Mouse (Mus musculus) midbrain, embryonic 14.5 days (tissue): ENCODE measurements around the gene Smim12. TPM values are rescaled to one million over a fixed set of nuclear protein-coding genes. Genes with fewer than 3 reads are reported as not detected.

ENCODE experiments used
- ATAC-seq: fragments of 200-750 bp; cut with Nextera tagmentation; 2 replicates; pipeline ENCODE4 v1.8.0; 2017; ENCODE audit warnings: moderate number of reproducible peaks, moderate library complexity; ENCODE audit not compliant: low FRiP score, low TSS enrichment
- DNase-seq: peaks from one replicate; pipeline ENCODE4 v3.0.0-alpha.2; 2015
- H3K27ac ChIP-seq: fragments of 300-500 bp; sonication (generic); replicated peaks from 2 replicates; pipeline ENCODE4 v1.5.1; 2014; ENCODE audit warnings: mild to moderate bottlenecking, low read depth, low read length, moderate library complexity
- H3K27me3 ChIP-seq: fragments of 300-500 bp; sonication (generic); 2 replicates; pipeline ENCODE4 v1.6.1; 2014; ENCODE audit warnings: low read length, control low read depth, mixed read lengths; ENCODE audit not compliant: control insufficient read depth, insufficient read depth
- H3K36me3 ChIP-seq: fragments of 300-500 bp; sonication (generic); 2 replicates; pipeline ENCODE4 v1.6.1; 2014; ENCODE audit warnings: low read length, control low read depth; ENCODE audit not compliant: control insufficient read depth, insufficient read depth
- H3K4me1 ChIP-seq: fragments of 300-500 bp; sonication (generic); 2 replicates; pipeline ENCODE4 v1.6.1; 2014; ENCODE audit warnings: mild to moderate bottlenecking, antibody characterized with exemption, low read length, control low read depth; ENCODE audit not compliant: control insufficient read depth, insufficient read depth
- H3K4me2 ChIP-seq: fragments of 300-500 bp; sonication (generic); 2 replicates; pipeline ENCODE4 v1.6.1; 2014; ENCODE audit warnings: mild to moderate bottlenecking, low read length, moderate library complexity
- H3K4me3 ChIP-seq: fragments of 300-500 bp; sonication (generic); replicated peaks from 2 replicates; pipeline ENCODE4 v1.5.1; 2014; ENCODE audit warnings: low read depth, low read length
- H3K9ac ChIP-seq: fragments of 300-500 bp; sonication (generic); replicated peaks from 2 replicates; pipeline ENCODE4 v1.6.1; 2014; ENCODE audit warnings: mild to moderate bottlenecking, low read length, moderate library complexity
- H3K9me3 ChIP-seq: fragments of 300-500 bp; sonication (generic); 2 replicates; pipeline ENCODE4 v1.6.1; 2016; ENCODE audit warnings: low read length, control low read depth, mixed read lengths; ENCODE audit not compliant: control insufficient read depth
- WGBS: fragments of 180-500 bp; shearing (Covaris S2); extraction: QIAGEN DNeasy Blood & Tissue Kit; methylation state at CpG from one replicate; pipeline ENCODE4 v1.1.7; 2014; 5-methylcytosine and 5-hydroxymethylcytosine counted together
- polyA plus RNA-seq: library from polyadenylated mRNA; unstranded; fragments of >200 nt; fragmentation: Nextera tagmentation; extraction: Ambion mirVana; gene quantifications from 2 replicates; pipeline ENCODE4 v1.2.1, GENCODE M21; 2014

Smim12 gene
- polyA plus RNA-seq, 1 experiment from 2014 or later, result 43.0 TPM

DNA sequence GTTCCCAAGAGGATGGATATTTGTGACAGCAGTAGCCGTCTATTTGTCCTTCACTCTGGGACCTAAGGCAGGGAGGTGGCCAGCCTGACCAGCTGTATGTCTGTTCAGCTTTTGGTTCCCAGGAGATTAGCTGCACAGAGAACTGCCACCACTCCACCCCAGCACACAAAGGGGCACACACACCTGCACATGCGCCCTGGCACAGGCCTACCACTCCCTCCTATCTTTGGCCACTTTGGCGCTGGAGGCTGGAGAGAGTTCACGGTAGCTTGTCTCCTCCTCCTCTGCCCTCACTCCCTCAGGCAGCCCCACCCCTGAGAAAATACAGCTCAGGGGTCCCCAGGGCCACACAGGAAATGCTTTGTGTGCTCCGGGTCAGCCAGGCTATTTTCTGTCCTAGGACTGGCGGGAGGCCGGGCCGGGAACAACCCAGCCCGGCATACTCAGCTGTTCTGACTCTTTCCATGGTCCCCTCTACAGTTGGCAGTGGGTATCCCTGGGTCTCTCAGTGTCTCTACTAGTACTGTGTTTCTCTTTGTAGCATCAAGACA is 34.9 kb downstream of the Smim12 start:
- WGBS, result 63% methylated on average over 9 of the region's 9 CpGs
- Histone ChIP-seq H3K27ac (no peak overlapping the region), H3K4me3 (no peak overlapping the region), H3K9ac (no peak overlapping the region), H3K4me2 (no peak overlapping the region), H3K36me3 (no peaks in the 10 kb centered on the region), H3K4me1 (no peaks in the 10 kb centered on the region), H3K27me3 (no peaks in the 10 kb centered on the region), H3K9me3 (no peaks in the 10 kb centered on the region)
- DNase-seq, result no peak
- no peak for ATAC-seq

GRCm38 (mm10) chr4:127279241-127279640 is 35.7 kb downstream of the Smim12 start:
- H3K4me2 ChIP-seq, result no peak overlapping the region
- H3K4me3 ChIP-seq, result no peak overlapping the region
- no peaks in the 10 kb centered on the region for H3K4me1 ChIP-seq
- ATAC-seq (no peak), DNase-seq (no peak)
- H3K27me3 ChIP-seq, result no peaks in the 10 kb centered on the region
- H3K9ac ChIP-seq, result no peak overlapping the region
- H3K9me3 ChIP-seq, result no peaks in the 10 kb centered on the region
- H3K27ac ChIP-seq, result no peak overlapping the region
- no peaks in the 10 kb centered on the region for H3K36me3 ChIP-seq
- WGBS, result 86% methylated on average over 9 of the region's 9 CpGs

DNA sequence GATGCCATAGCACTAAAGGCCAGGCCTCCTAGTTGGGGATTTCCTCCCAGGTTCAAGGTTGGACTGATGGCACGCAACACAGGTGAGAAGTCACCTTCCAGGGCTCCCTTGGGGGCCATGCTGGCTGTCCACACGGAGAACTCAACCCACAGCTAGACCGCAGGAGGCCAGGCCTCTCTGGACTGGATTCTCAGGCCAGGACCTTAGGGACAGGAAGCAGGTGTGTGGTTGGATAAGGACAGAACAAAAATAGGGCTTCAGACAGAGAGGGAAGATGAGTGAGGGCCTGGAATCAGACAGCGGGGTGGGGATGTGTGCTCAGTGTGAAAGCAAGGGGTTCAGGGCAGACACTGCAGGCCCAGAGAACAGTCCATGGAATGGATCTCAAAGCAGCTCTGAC is 43.3 kb downstream of the Smim12 start:
- Histone ChIP-seq H3K4me1 (no peaks in the 10 kb centered on the region), H3K4me2 (no peak overlapping the region), H3K4me3 (no peak overlapping the region), H3K27ac (no peak overlapping the region), H3K9me3 (no peaks in the 10 kb centered on the region), H3K9ac (no peak overlapping the region), H3K27me3 (no peaks in the 10 kb centered on the region), H3K36me3 (no peaks in the 10 kb centered on the region)
- 83% methylated on average over 4 of the region's 4 CpGs for whole genome bisulfite sequencing
- DNase-seq (no peak), ATAC-seq (no peak)

GRCm38 (mm10) chr4:127289039-127289548 is 45.5 kb downstream of the Smim12 start:
- no peak for DNase-seq
- WGBS, result 78% methylated on average over 6 of the region's 6 CpGs
- Histone ChIP-seq H3K4me1 (no peaks in the 10 kb centered on the region), H3K9ac (no peak overlapping the region), H3K36me3 (no peaks in the 10 kb centered on the region), H3K4me2 (no peak overlapping the region), H3K27ac (no peak overlapping the region), H3K4me3 (no peak overlapping the region), H3K27me3 (no peaks in the 10 kb centered on the region), H3K9me3 (no peaks in the 10 kb centered on the region)
- ATAC-seq, result no peak

GRCm38 (mm10) chr4:127292631-127293030 is 49.0 kb downstream of the Smim12 start:
- WGBS, result 72% methylated on average over 5 of the region's 5 CpGs
- H3K27me3 ChIP-seq, result no peaks in the 10 kb centered on the region
- H3K9ac ChIP-seq, result no peak overlapping the region
- ATAC-seq (no peak), DNase-seq (no peak)
- H3K4me2 ChIP-seq, result no peak overlapping the region
- H3K4me3 ChIP-seq, result no peak overlapping the region
- H3K36me3 ChIP-seq, result no peaks in the 10 kb centered on the region
- H3K9me3 ChIP-seq, result no peaks in the 10 kb centered on the region
- H3K27ac ChIP-seq, result no peak overlapping the region
- H3K4me1 ChIP-seq, result no peaks in the 10 kb centered on the region

Other genes with a start within 250 kb of the Smim12 start
- 119 and 131 TPM in 2 replicates for gene Sfpq, start 222.5 kb upstream of the Smim12 start, polyA plus RNA-seq
- 20.1 and 38.2 TPM in 2 replicates for gene Zmym1, start 182.6 kb upstream of the Smim12 start, polyA plus RNA-seq
- gene Zmym6, start 166.4 kb upstream of the Smim12 start, polyA plus RNA-seq, result 33.4 and 42.8 TPM in 2 replicates
- 15.7 and 17.6 TPM in 2 replicates for gene Tmem35b, start 120.1 kb upstream of the Smim12 start, polyA plus RNA-seq
- 22.3 and 25.5 TPM in 2 replicates for gene Dlgap3, start 74.6 kb upstream of the Smim12 start, polyA plus RNA-seq
- 15.7 and 24.4 TPM in 2 replicates for gene Gja4, start 70.3 kb downstream of the Smim12 start, polyA plus RNA-seq
- gene Gjb3, start 87.1 kb downstream of the Smim12 start, polyA plus RNA-seq, result 0.18 and 0.38 TPM in 2 replicates
- not detected in 2 replicates for gene Gjb4, start 110.3 kb downstream of the Smim12 start, polyA plus RNA-seq
- not detected in 2 replicates for gene Gjb5, start 114.4 kb downstream of the Smim12 start, polyA plus RNA-seq